Mouse (Mus musculus): Measurements from ENCODE around the gene Zdhhc23.

The Zdhhc23 gene

DNA sequence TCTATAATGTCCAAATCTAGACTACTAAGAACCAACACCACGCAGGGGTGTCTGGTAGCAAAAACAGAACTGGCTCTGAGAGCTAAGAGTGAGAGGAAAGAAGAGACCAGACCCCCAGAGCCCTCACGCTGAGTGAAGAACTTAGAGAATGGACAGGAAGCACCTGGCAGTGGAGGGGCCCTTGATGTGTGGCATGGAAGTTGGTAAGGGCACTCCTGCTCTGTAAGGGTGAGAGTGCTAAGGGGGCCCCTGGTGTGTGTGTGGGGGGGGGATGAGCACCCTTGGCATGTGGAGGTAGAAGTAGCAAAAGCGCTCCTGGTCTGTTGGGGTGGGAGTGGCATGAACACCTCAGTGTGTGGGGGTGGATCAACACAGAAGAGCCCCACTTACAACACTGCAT is 9.2 kb downstream of the Zdhhc23 start:
- no peak for DNase-seq (ENCODE audit: low read depth, low spot score)

DNA sequence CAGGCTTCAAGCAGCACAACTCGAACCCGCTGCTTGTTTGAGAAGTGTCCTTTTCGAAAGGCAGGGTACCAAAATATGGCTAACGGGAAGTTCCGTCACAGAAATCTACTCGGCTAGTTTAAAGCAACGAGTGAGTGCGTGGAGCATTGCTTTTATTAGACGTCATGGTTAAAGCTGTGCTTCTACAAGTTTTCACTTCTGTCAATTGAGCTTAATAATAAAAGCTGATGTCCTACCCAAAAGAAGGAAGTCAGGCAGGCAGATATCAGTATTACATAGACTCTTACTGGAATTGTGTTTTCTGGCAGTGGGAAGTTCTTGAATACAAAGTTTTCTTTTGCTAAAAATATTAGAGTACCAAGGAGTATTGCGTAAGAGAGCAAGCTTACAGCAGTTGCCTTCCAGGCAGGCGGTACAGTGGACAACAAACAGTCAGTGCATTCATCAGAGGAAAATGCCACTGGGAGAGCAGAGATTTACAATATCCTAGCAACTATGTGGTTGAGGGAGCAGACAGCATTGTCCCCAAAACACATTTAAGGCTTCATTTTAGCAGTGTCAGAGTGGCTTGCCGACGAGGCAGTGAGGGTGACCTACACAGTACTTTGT is 13.7 kb downstream of the Zdhhc23 start:
- peak; percentile 20 for DNase-seq (ENCODE audit: low read depth, low spot score)

DNA sequence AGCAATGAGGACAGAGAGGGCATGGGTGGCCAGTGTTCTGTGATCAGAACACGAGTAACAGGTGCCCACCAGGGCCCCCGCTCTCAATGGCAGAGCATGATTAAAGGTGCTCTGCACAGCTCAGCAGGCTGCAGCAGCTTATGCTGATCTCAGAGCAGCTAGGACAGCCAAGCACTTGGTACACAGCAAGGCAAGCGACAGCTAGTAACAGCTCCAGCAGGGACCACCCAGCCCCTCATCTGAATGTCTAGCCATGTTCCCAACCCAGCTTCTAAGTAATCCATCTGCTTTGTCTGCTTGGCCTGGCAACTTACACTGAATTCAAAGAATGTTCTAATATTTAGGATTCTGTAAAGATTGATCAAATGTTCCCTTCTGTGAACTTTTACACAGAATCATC is 15.8 kb downstream of the Zdhhc23 start:
- no peak for DNase-seq (ENCODE audit: low read depth, low spot score)

DNA sequence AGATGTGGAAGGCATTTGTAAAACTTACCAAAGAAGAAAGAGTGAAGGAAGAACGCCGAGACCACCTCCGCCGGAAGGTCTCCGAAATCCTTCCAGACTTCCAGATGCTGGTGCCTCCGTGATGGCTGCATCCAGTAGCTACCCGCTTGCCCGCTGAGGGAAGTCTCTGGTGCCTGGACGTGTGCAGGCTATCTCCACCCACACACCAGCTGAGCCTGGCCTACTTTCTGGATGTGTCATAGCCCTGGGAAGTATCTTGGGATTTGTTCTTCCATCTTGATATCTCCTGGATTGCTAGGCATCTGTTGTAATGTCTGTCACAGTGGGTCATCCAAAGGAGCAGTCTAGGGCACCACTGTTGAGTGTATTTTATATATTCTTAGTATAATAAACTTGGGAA is 16.3 kb downstream of the Zdhhc23 start:
- no peak for DNase-seq (ENCODE audit: low read depth, low spot score)

DNA sequence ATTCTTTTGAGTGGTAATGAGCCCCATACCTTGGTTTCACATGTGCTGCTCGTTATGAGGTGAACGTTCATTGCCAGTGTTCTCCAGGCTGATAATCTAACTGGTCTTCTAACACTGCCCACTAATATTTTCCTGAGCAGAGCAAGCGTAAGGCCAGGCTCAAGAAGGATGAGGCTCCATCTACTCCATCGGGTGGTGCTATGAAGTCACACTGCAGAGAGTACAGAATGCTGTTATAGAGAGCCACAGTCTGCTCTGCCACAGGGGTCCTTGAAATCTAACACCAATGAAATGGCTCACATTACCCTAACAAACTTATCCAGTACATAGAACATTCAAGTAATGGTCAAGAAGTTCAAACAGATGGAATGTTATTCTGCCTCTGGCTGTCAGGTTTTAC is 21.6 kb downstream of the Zdhhc23 start:
- DNase-seq (ENCODE audit: low read depth, low spot score) = no peak

DNA sequence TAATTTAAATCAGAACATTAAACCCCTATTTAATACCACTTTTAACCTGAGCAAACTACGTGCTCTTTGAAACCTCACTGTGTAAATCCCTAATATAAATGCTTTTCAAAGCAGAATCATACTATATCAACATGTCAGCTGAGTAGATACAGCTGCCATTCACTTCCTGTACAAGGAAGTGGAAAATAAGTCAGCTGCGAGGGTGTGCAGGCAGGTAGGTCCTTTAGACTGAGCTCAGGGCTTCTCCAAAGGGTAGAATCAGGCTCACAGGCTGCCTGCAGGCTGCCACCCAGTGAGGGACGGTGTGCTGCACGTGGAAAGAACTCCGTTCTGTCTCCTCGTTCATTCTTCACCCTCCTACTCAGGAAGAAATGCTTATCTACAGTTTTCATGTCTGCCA is 24.7 kb downstream of the Zdhhc23 start:
- no peak for DNase-seq (ENCODE audit: low read depth, low spot score)

DNA sequence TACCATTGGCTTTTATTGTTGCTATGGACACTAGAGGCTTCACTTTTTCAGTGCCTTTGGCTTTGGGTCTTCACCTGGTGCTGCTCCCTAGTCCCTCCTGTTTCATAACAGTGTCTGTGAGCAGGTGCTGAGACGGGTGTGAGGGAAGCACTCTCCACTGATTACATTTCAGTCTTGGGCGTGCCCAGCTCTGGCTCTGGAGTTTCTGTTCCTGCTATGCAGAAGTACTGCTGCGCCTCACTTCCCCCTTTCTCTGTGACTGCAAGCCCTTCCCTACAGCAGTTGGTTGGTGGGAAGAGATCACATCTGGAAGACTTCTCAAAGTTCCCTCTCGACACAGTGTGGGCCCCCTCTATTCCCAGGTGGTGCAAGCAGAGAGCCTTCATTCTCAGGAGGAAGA is 28.0 kb downstream of the Zdhhc23 start:
- peak; percentile 29 for DNase-seq (ENCODE audit: low read depth, low spot score)

DNA sequence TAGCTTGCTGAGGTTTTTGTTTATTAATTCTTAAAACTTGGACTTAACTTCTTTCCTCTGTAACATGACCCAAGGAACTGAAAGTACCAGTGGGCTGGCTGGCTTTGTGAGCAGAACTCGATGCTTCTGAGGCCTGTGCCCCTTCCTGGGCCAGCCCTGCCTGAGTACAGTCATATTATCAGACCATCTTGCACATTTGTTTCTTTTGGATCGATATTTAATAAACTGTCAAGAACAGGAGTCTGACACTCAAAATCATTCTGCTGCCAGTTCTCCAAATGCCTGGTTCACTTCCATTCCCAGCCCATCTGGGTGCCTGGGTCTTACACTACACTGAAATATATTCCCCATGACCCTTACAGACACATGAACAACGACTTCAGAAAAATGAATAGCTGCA is 33.7 kb downstream of the Zdhhc23 start:
- DNase-seq (ENCODE audit: low read depth, low spot score) = no peak

DNA sequence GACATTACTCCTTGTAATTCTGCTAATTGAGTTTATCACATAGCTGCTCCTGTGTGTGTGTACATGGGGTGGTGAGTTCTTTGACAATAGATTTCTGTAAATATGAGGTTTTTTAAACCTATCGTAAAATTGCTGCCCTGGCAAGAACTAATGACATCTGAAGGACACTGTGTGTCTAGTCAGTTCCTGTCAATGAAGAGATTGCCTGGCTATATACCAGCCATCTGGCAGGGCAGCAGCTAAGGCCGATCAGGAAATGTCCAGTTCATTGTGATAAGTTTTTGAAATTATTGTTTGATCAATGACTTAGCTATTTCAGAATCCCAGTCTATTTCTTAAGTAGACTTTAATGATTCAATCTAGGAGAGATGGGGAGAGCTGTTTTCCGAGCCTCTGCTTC is 34.2 kb downstream of the Zdhhc23 start:
- DNase-seq (ENCODE audit: low read depth, low spot score) = no peak

DNA sequence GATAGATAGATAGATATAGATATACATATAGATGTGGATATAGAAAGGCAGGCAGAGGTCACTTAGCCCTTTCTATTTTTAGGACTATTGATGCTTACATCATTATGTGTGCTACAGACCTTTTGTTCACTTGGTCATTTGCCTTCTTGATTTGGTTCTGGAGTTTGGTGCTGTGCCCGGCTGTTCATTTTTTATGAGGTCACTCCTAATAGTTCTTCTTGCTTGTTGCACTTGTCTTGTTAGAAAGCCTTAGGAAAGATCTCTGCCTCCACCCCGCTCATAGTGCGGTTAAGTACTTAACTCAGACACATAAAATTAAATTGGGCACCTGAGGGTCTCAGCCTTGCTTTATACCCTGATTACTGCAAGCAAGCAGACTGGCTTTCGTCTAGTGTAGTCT is 38.7 kb downstream of the Zdhhc23 start:
- no peak for DNase-seq (ENCODE audit: low read depth, low spot score)

DNA sequence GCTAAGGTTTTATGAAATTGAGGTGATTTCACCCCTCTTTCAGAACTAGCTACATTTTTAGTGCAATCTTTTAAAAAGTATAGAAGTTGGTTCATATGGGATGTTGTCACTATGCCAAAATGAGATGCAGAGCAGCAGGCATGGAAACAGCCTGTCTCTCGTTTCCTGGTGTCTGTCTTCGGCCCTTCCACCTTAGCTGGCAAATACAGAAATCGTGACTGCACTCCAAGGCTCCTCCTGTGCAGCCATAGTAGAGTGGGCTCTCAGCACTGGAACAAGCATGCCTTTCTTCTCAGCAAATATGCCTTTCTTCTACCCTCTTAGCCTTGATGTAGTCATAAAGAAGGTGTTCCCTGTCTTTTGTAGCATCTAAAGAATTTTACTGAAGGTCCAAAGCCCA is 43.7 kb downstream of the Zdhhc23 start:
- no peak for DNase-seq (ENCODE audit: low read depth, low spot score)

DNA sequence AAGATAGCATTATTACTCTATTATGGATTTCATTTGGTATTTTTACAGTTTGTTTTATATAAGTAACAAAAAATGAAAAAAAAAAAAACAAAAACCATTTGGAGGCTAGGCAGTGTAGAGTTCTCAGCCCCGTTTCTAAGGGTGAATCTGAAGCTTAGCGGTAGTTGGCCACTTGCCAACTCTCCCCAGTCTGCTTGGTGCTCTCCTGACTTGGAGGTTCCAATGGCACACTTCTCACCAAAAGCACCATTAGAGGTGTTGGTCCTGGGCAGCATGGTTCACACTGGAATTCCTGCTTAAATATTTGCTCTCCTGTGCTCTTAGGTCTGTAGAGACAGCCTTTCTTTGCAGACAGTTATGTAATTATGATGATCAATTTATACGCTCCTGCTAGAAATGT is 44.2 kb downstream of the Zdhhc23 start:
- DNase-seq (ENCODE audit: low read depth, low spot score) = no peak

DNA sequence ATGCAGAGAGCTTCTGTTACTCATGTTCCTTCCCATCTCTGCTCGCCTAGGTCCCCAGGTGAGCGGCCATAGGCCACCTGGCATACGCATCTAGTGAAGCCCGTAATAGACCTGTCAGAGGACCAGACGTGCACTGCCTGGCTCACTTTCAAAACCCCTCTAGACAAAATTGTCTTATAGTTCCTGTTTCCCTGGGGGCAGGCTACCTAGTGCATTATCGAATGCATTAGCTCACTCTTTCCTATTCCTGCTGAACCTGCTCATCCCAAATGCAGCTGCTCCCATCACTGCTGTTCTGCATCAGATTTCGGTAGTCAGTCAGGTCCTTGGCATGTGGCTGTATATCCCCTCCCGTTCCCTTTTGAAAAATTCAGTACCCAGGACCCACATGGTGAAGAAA is 44.7 kb downstream of the Zdhhc23 start:
- DNase-seq (ENCODE audit: low read depth, low spot score) = no peak

DNA sequence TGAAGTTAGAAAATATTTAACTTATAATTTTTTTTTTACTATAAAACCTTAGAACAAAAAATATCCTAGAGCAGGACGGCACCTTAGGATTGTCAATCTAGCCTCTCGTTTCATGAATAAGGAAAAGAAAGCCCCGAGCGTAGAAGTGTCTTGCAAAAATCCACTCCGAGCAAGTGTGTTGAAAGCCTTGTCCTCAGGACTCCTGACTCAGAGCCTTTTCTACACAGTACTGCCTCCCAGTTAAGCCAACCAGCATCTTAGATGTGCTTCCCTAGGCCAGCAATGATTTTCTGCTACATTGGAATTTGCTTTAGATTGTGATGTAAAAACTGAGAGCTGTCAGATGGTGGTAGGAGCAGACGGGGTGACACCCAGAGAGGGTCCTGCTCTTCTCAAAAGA is 46.5 kb downstream of the Zdhhc23 start:
- no peak for DNase-seq (ENCODE audit: low read depth, low spot score)

DNA sequence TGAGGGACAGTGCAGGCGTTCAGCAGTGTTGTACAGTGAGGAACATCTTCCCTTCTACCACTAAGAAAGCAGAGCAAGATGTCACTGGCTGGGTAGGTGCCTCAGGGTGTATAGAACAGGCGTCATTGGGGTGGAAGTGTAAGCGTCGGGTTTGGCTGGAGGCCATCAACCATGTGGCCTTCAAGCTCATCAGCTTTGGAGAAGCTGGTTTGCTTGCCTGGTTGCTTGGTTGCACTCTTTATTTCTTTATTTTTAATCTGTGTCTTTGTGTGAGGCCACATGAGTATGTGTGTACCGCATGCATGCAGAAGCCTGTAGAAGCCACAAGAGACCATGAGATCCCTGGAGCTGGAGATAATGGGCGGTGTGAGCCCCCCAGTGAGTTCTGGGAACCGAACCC is 47.3 kb downstream of the Zdhhc23 start:
- DNase-seq (ENCODE audit: low read depth, low spot score) = no peak

DNA sequence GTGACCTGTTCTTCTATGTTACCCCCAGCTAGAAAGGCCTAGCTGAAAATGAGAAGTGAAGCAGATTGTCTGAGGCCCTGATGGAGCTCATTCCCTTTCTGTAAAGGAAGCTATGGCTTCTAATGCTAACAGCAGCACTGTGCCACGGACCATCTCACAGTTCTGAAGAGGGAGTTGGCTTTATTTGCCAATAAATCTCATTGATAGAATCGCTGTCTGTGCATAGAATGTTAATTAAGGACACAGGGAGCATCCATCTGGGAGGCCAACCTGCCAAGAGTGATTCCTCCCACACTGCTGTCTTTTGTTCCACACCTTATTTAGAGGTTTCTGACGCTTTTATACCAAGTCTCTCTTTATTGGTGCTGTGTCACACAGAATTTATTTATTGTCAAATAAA is 48.1 kb downstream of the Zdhhc23 start:
- no peak for DNase-seq (ENCODE audit: low read depth, low spot score)

DNA sequence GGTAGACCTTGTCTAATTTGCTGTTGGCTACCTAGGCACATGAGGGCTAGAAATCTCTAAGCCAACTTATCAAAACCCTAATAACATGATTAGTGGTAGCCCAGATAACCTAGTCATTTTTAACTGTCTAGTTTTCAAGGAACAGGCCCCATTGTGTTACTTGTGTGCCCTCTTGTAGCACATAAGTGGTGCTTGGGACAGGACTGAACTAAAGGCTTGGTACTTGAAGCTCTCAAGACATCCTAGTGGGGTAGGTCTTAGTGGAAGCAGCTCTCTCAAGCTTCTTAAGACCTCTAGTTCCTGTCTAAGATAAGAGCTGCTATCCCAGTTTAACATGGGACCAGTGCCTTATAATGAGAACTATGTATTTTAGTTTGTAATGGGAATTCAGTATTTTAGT is 49.0 kb downstream of the Zdhhc23 start:
- DNase-seq (ENCODE audit: low read depth, low spot score) = no peak

DNA sequence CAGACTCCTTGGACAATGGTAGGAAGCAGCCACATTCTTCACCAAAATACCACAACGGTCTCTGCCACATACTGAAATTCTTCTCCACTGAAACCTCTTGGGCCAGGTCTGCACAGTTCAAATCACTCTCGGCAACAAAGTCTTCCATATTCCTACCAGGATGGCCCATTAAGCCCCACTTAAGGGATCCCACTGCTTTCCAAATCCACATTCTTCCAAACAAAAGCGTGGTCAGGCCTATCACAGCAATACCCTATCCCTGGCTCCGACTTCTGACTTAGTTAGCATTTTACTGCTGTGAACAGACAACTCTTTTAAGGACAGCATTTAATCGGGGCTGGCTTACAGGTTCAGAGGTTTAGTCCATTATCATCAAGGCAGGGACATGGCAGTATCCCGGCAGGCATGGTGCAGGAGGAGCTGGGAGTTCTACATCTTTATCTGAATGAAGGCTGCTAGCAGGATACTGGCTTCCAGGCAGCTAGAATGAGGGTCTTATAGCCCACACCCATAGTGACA is 53.2 kb downstream of the Zdhhc23 start, which contains the start of gene Qtrt2:
Qtrt2 (minus strand) TSS at position 469 of the 519 bp plus-strand sequence.
- no peak for DNase-seq (ENCODE audit: low read depth, low spot score)

DNA sequence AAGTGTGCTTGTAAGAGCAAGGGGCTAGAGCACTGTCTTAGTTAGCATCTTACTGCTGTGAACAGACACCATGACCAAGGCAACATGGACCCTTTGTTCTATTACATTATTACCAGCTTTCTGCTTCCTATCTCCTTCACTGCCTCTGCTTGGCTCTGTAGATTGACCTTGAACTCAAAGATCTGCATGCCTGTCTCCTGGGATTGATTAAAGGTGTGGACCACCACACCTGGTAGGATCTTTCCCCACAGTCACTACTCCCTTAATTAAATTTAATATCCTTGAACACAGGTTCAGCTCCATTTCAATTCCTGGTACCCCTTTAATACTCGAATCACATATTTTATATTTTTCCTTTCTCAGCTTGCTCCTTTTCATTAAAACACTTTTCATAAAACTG is 53.7 kb downstream of the Zdhhc23 start:
- DNase-seq (ENCODE audit: low read depth, low spot score) = no peak

DNA sequence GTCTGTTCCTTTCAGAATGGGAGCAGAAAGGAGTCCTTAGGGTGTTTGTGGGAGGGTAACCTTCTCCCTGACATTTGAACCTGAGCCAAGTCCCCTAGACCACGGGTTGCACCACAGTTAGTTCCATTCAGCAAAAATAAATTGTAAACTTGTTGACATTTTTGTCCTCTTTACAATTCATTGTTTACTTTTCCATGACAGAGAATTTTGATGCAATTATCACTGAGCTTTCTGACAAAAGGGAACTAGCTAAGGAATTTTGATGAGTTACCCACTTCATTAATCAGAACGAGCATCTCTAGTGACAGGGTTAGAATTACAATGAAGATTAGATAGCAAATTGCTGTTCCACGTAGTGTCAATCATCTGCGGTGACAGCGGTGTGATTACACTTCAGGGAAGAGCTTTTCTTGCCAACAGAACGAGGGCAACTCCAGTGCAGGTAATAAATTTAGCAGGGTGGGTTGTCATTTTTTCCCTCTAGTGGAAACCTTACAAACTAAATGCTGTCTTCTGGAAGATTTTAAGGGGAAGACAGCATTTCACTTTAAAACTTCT is 54.5 kb downstream of the Zdhhc23 start:
- no peak for DNase-seq (ENCODE audit: low read depth, low spot score)

DNA sequence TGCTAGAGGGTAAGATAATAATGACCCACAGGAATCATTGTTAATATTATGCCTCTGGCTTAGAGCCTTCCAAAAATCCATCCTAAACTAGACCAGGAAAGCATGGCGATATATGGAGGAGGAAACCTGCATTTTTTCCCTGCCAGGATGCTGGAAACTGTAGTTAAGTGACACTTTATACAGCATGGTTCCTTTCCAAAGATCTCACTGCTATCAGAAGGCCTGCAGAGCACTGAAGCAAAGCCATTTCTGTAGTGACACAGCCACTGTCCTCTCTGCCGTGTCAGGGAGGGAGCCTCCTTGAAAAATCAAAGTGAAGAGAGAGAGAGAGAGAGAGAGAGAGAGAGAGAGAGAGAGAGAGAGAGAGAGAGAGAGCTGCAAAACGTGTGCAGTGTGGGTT is 57.0 kb downstream of the Zdhhc23 start:
- DNase-seq (ENCODE audit: low read depth, low spot score) = no peak

DNA sequence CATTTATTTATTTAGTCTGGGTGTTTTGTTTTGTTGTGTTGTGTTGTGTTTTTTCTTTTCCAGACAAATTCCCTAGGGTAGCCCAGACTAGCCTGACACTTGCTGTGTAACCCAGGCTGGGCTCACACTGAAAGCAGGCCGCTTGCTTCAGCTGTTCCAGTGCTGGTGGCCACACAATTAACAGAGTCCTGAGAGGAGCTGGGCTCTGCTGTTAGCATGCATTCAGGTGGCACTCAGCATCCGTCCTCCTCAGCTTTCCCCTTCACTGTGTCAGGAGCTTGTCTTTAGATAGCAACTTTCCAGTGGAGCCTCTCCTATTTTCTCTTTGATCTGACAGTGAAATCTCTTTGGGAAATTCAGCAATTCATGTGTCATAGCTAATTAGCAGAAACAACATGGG is 57.6 kb downstream of the Zdhhc23 start:
- DNase-seq (ENCODE audit: low read depth, low spot score) = no peak

DNA sequence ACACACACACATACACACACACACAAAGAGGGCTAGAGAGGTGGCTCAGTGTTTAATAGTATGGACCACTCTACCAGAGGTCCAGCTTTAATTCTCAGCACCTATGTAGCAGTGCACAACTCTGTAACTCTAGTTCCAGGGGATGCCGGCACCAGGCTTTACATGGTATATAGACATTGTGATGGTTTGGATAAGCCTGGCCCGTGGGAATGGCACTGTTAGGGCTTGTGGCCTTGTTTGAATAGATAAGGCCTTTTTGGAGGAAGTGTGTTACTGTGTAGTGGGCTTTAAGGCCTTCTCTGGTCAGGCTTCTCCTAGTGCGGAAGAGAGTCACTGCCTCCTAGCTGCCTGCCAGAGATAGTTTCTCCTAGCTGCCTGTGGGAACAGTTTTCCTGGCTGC is 60.7 kb downstream of the Zdhhc23 start:
- no peak for DNase-seq (ENCODE audit: low read depth, low spot score)
